Mouse (Mus musculus) limb, embryonic 11.5 days (tissue): ENCODE measurements around the gene Adora1. TPM values are rescaled to one million over a fixed set of nuclear protein-coding genes. Genes with fewer than 3 reads are reported as not detected.

Experiments
- ATAC-seq: fragments of 200-750 bp; cut with Nextera tagmentation; 2 replicates; pipeline ENCODE4 v1.8.0; 2017; ENCODE audit warnings: low read depth; ENCODE audit not compliant: insufficient number of reproducible peaks, low FRiP score, low TSS enrichment
- DNase-seq: peaks from one replicate; pipeline ENCODE4 v3.0.0-alpha.2; 2015; ENCODE audit warnings: low spot score
- H3K27ac ChIP-seq: fragments of 300-500 bp; sonication (generic); replicated peaks from 2 replicates; pipeline ENCODE4 v1.5.1; 2014; ENCODE audit warnings: low read depth, mild to moderate bottlenecking, low read length
- H3K27me3 ChIP-seq: fragments of 300-500 bp; sonication (generic); 2 replicates; pipeline ENCODE4 v1.6.1; 2014; ENCODE audit warnings: mild to moderate bottlenecking, low read length, mixed read lengths; ENCODE audit not compliant: control insufficient read depth, insufficient read depth
- H3K36me3 ChIP-seq: fragments of 300-500 bp; sonication (generic); 2 replicates; pipeline ENCODE4 v1.6.1; 2014; ENCODE audit warnings: mild to moderate bottlenecking, low read length, moderate library complexity, mixed read lengths; ENCODE audit not compliant: control insufficient read depth, insufficient read depth
- H3K4me1 ChIP-seq: fragments of 300-500 bp; sonication (generic); 2 replicates; pipeline ENCODE4 v1.6.1; 2014; ENCODE audit warnings: low read length, mixed read lengths; ENCODE audit not compliant: control insufficient read depth, insufficient read depth
- H3K4me2 ChIP-seq: fragments of 300-500 bp; sonication (generic); 2 replicates; pipeline ENCODE4 v1.6.1; 2014; ENCODE audit warnings: low read depth, mild to moderate bottlenecking, moderate library complexity; ENCODE audit not compliant: severe bottlenecking
- H3K4me3 ChIP-seq: fragments of 300-500 bp; sonication (generic); 2 replicates; pipeline ENCODE4 v1.5.1; 2014; ENCODE audit warnings: low read depth, low read length
- H3K9ac ChIP-seq: fragments of 300-500 bp; sonication (generic); 2 replicates; pipeline ENCODE4 v1.6.1; 2014; ENCODE audit warnings: mild to moderate bottlenecking, low read length
- H3K9me3 ChIP-seq: fragments of 300-500 bp; sonication (generic); 2 replicates; pipeline ENCODE4 v1.6.1; 2016; ENCODE audit warnings: low read length; ENCODE audit not compliant: control insufficient read depth
- WGBS: fragments of 180-500 bp; shearing (Covaris S2); extraction: QIAGEN DNeasy Blood & Tissue Kit; methylation state at CpG from one replicate; pipeline ENCODE4 v1.1.7; 2014; 5-methylcytosine and 5-hydroxymethylcytosine counted together
- polyA plus RNA-seq: library from polyadenylated mRNA; unstranded; fragments of >200 nt; fragmentation: Nextera tagmentation; extraction: Ambion mirVana; gene quantifications from 2 replicates; pipeline ENCODE4 v1.2.1, GENCODE M21; 2014

Adora1 gene
- polyA plus RNA-seq, 1 experiment from 2014 or later = 0.88 TPM

GRCm38 (mm10) chr1:134243948-134244914 lies 9.0 kb upstream of the Adora1 start:
- H3K9ac ChIP-seq = no peak overlapping the region
- H3K4me3 ChIP-seq = no peak overlapping the region
- peak; percentile 65 for ATAC-seq

GRCm38 (mm10) chr1:134243505-134243904 lies 8.3 kb upstream of the Adora1 start:
- ATAC-seq = no peak
- no peak for DNase-seq
- Histone ChIP-seq H3K36me3 (no peaks in the 10 kb centered on the region), H3K27ac (no peak overlapping the region), H3K9ac (no peak overlapping the region), H3K4me2 (peak overlapping the region; percentile 24; the same call in 1 of the 2 replicates), H3K27me3 (no peaks in the 10 kb centered on the region), H3K9me3 (no peaks in the 10 kb centered on the region), H3K4me3 (no peak overlapping the region), H3K4me1 (no peaks in the 10 kb centered on the region)
- 81% methylated on average over 6 of the region's 6 CpGs for WGBS

More at GRCm38 (mm10) chr1:134243948-134244914, 9.0 kb upstream of the Adora1 start:
- no peak overlapping the region for H3K27ac ChIP-seq
- peak overlapping the region; percentile 26; the same call in 1 of the 2 replicates for H3K4me2 ChIP-seq
- H3K4me1 ChIP-seq = no peaks in the 10 kb centered on the region
- 23% methylated on average over 35 of the region's 35 CpGs for WGBS
- no peaks in the 10 kb centered on the region for H3K9me3 ChIP-seq
- DNase-seq = peak; percentile 93
- H3K36me3 ChIP-seq = no peaks in the 10 kb centered on the region
- H3K27me3 ChIP-seq = no peaks in the 10 kb centered on the region

- Histone ChIP-seq H3K27ac (no peak overlapping the region), H3K4me2 (no peak overlapping the region), H3K9ac (no peak overlapping the region), H3K4me3 (no peak overlapping the region), H3K4me1 (no peaks in the 10 kb centered on the region), H3K9me3 (no peaks in the 10 kb centered on the region), H3K36me3 (no peaks in the 10 kb centered on the region), H3K27me3 (no peaks in the 10 kb centered on the region)
- 73% methylated on average over 2 of the region's 2 CpGs for WGBS
- DNase-seq (no peak), ATAC-seq (no peak)
These were observed 7.1 kb upstream of the Adora1 start for GRCm38 (mm10) chr1:134242286-134242685.

- no peaks in the 10 kb centered on the region for H3K36me3 ChIP-seq
- ATAC-seq (no peak), DNase-seq (no peak)
- no peaks in the 10 kb centered on the region for H3K4me1 ChIP-seq
- no peak overlapping the region for H3K9ac ChIP-seq
- no peak overlapping the region for H3K4me2 ChIP-seq
- 81% methylated on average over 8 of the region's 8 CpGs for WGBS
- H3K9me3 ChIP-seq = no peaks in the 10 kb centered on the region
- peaks cover 8% of the 10 kb centered on the region for H3K27me3 ChIP-seq
- no peak overlapping the region for H3K4me3 ChIP-seq
- H3K27ac ChIP-seq = no peak overlapping the region
These were observed 6.1 kb upstream of the Adora1 start for GRCm38 (mm10) chr1:134241298-134241697.

GRCm38 (mm10) chr1:134240701-134241100 lies 5.5 kb upstream of the Adora1 start:
- H3K9ac ChIP-seq = no peak overlapping the region
- H3K27me3 ChIP-seq = peaks cover 14% of the 10 kb centered on the region
- no peak overlapping the region for H3K4me3 ChIP-seq
- no peaks in the 10 kb centered on the region for H3K36me3 ChIP-seq
- no peak overlapping the region for H3K27ac ChIP-seq
- DNase-seq = no peak
- no peak overlapping the region for H3K4me2 ChIP-seq
- no peak for ATAC-seq
- WGBS = 87% methylated on average over 9 of the region's 9 CpGs
- H3K9me3 ChIP-seq = no peaks in the 10 kb centered on the region
- no peaks in the 10 kb centered on the region for H3K4me1 ChIP-seq

GRCm38 (mm10) chr1:134237438-134237837 lies 2.2 kb upstream of the Adora1 start:
- peaks cover 46% of the 10 kb centered on the region for H3K27me3 ChIP-seq
- H3K4me1 ChIP-seq = peaks cover 8% of the 10 kb centered on the region; the same call in 1 of the 2 replicates
- H3K27ac ChIP-seq = no peak overlapping the region
- no peak overlapping the region for H3K4me2 ChIP-seq
- H3K9ac ChIP-seq = no peak overlapping the region
- DNase-seq = no peak
- H3K4me3 ChIP-seq = no peak overlapping the region
- no peak for ATAC-seq
- no peaks in the 10 kb centered on the region for H3K36me3 ChIP-seq
- WGBS = 86% methylated on average over 3 of the region's 3 CpGs
- H3K9me3 ChIP-seq = no peaks in the 10 kb centered on the region

- no peaks in the 10 kb centered on the region for H3K9me3 ChIP-seq
- no peak overlapping the region for H3K9ac ChIP-seq
- H3K36me3 ChIP-seq = no peaks in the 10 kb centered on the region
- 19% methylated on average over 3 of the region's 3 CpGs for WGBS
- H3K4me1 ChIP-seq = peaks cover 8% of the 10 kb centered on the region; the same call in 1 of the 2 replicates
- H3K4me2 ChIP-seq = no peak overlapping the region
- no peak overlapping the region for H3K4me3 ChIP-seq
- ATAC-seq = no peak
- no peak for DNase-seq
- H3K27me3 ChIP-seq = peaks cover 47% of the 10 kb centered on the region
- H3K27ac ChIP-seq = no peak overlapping the region
These were observed 911 bp upstream of the Adora1 start for GRCm38 (mm10) chr1:134236142-134236541.

GRCm38 (mm10) chr1:134234455-134235390 lies 508 bp downstream of the Adora1 start:
- Histone ChIP-seq H3K4me1 (peaks cover 8% of the 10 kb centered on the region; the same call in 1 of the 2 replicates), H3K4me3 (peak overlapping the region; percentile 36), H3K36me3 (no peaks in the 10 kb centered on the region), H3K27ac (no peak overlapping the region), H3K9ac (peak overlapping the region; percentile 44; the same call in 1 of the 2 replicates), H3K9me3 (no peaks in the 10 kb centered on the region), H3K4me2 (peak overlapping the region; percentile 79), H3K27me3 (peaks cover 47% of the 10 kb centered on the region)
- WGBS = 2% methylated on average over 41 of the region's 41 CpGs
- ATAC-seq (peak; percentile 18; the same call in 1 of the 2 replicates), DNase-seq (peak; percentile 47)
